Mouse (Mus musculus) limb, embryonic 12.5 days (tissue): ENCODE measurements around the gene Zfp579. TPM values are rescaled to one million over a fixed set of nuclear protein-coding genes. Genes with fewer than 3 reads are reported as not detected.
A peak's percentile ranks its signal among the peaks of the same experiment; 100 is the strongest.

ENCODE experiments used
- ATAC-seq: fragments of 200-750 bp; cut with Nextera tagmentation; 2 replicates; pipeline ENCODE4 v1.8.0; 2017; ENCODE audit warnings: low read depth, moderate TSS enrichment; ENCODE audit not compliant: insufficient number of reproducible peaks, insufficient read depth, low FRiP score, low TSS enrichment
- H3K27ac ChIP-seq: fragments of 300-500 bp; sonication (generic); 2 replicates; pipeline ENCODE4 v1.5.1; 2016; ENCODE audit warnings: mild to moderate bottlenecking, moderate library complexity
- H3K27me3 ChIP-seq: fragments of 300-500 bp; sonication (generic); 2 replicates; pipeline ENCODE4 v1.6.1; 2016; ENCODE audit warnings: mild to moderate bottlenecking, moderate library complexity
- H3K36me3 ChIP-seq: fragments of 300-500 bp; sonication (generic); 2 replicates; pipeline ENCODE4 v1.6.1; 2016; ENCODE audit warnings: mild to moderate bottlenecking, moderate library complexity
- H3K4me1 ChIP-seq: fragments of 300-500 bp; sonication (generic); replicated peaks from 2 replicates; pipeline ENCODE4 v1.6.1; 2016
- H3K4me2 ChIP-seq: fragments of 300-500 bp; sonication (generic); 2 replicates; pipeline ENCODE4 v1.6.1; 2016; ENCODE audit warnings: mild to moderate bottlenecking, moderate library complexity
- H3K4me3 ChIP-seq: fragments of 300-500 bp; sonication (generic); replicated peaks from 2 replicates; pipeline ENCODE4 v1.5.1; 2016; ENCODE audit warnings: mild to moderate bottlenecking
- H3K9ac ChIP-seq: fragments of 300-500 bp; sonication (generic); replicated peaks from 2 replicates; pipeline ENCODE4 v1.6.1; 2016; ENCODE audit warnings: mild to moderate bottlenecking, moderate library complexity
- H3K9me3 ChIP-seq: fragments of 300-500 bp; sonication (generic); 2 replicates; pipeline ENCODE4 v1.6.1; 2016; ENCODE audit warnings: mild to moderate bottlenecking, moderate library complexity
- WGBS: fragments of 180-500 bp; shearing (Covaris S2); methylation state at CpG from one replicate; pipeline ENCODE4 v1.1.7; 2016; 5-methylcytosine and 5-hydroxymethylcytosine counted together
- polyA plus RNA-seq: library from polyadenylated mRNA; unstranded; fragments of >200 nt; fragmentation: Nextera tagmentation; extraction: Ambion mirVana; gene quantifications from 2 replicates; pipeline ENCODE4 v1.2.1, GENCODE M21; 2016

The Zfp579 gene
- polyA plus RNA-seq, 1 experiment from 2014 or later: 34.0 TPM

- H3K27ac ChIP-seq: no peak overlapping the region
- H3K4me1 ChIP-seq: peaks cover 4% of the 10 kb centered on the region; the same call in 1 of the 2 replicates
- peaks cover 8% of the 10 kb centered on the region; the same call in 1 of the 2 replicates for H3K9me3 ChIP-seq
- WGBS: 13% methylated on average over 10 of the region's 10 CpGs
- no peaks in the 10 kb centered on the region for H3K27me3 ChIP-seq
- no peak for ATAC-seq
- H3K4me3 ChIP-seq: no peak overlapping the region
- H3K36me3 ChIP-seq: no peaks in the 10 kb centered on the region
- H3K4me2 ChIP-seq: no peak overlapping the region
- H3K9ac ChIP-seq: no peak overlapping the region
Measured at GRCm38 (mm10) chr7:4953815-4954445, 42.0 kb downstream of the Zfp579 start.

- 84% methylated on average over 19 of the region's 19 CpGs for WGBS
- H3K4me1 ChIP-seq: peaks cover 8% of the 10 kb centered on the region; the same call in 1 of the 2 replicates
- no peak for ATAC-seq
- H3K4me3 ChIP-seq: no peak overlapping the region
- H3K36me3 ChIP-seq: no peaks in the 10 kb centered on the region
- H3K4me2 ChIP-seq: no peak overlapping the region
- no peak overlapping the region for H3K27ac ChIP-seq
- no peaks in the 10 kb centered on the region for H3K27me3 ChIP-seq
- no peak overlapping the region for H3K9ac ChIP-seq
- H3K9me3 ChIP-seq: peaks cover 8% of the 10 kb centered on the region; the same call in 1 of the 2 replicates
Measured at GRCm38 (mm10) chr7:4950561-4951342, 45.2 kb downstream of the Zfp579 start.

GRCm38 (mm10) chr7:4948386-4948785 is 47.6 kb downstream of the Zfp579 start:
- Histone ChIP-seq H3K4me3 (no peak overlapping the region), H3K27ac (no peak overlapping the region), H3K4me2 (no peak overlapping the region), H3K27me3 (no peaks in the 10 kb centered on the region), H3K9ac (no peak overlapping the region), H3K9me3 (peaks cover 4% of the 10 kb centered on the region; the same call in 1 of the 2 replicates), H3K36me3 (no peaks in the 10 kb centered on the region), H3K4me1 (0 out of 2 replicates have a peak, but pooled peaks cover 4% of the 10 kb centered on the region)
- 55% methylated on average over 6 of the region's 6 CpGs for WGBS
- no peak for ATAC-seq

DNA sequence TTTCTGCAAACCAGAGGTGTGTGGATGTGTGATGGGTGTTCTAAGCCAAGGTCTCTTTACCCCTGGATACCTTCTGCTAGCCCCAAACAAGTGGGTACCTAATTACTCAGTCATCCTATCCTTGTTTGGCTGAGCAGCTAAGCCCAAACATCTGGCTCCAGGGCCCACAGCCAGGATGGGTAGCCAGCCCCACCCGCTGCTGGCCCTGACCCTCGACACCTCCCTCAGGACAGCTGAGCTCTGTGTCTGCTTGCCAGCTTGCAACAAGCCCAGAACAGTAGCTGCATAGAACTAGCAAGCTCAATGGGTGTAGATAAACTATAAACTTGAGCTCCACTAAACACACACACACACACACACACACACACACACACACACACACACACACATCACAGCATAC is 48.1 kb downstream of the Zfp579 start:
- Histone ChIP-seq H3K4me1 (0 out of 2 replicates have a peak, but pooled peaks cover 4% of the 10 kb centered on the region), H3K9me3 (peaks cover 4% of the 10 kb centered on the region; the same call in 1 of the 2 replicates), H3K27ac (no peak overlapping the region), H3K4me2 (no peak overlapping the region), H3K4me3 (no peak overlapping the region), H3K36me3 (no peaks in the 10 kb centered on the region), H3K27me3 (no peaks in the 10 kb centered on the region), H3K9ac (no peak overlapping the region)
- WGBS: 12% methylated on average over 2 of the region's 2 CpGs
- no peak for ATAC-seq

DNA sequence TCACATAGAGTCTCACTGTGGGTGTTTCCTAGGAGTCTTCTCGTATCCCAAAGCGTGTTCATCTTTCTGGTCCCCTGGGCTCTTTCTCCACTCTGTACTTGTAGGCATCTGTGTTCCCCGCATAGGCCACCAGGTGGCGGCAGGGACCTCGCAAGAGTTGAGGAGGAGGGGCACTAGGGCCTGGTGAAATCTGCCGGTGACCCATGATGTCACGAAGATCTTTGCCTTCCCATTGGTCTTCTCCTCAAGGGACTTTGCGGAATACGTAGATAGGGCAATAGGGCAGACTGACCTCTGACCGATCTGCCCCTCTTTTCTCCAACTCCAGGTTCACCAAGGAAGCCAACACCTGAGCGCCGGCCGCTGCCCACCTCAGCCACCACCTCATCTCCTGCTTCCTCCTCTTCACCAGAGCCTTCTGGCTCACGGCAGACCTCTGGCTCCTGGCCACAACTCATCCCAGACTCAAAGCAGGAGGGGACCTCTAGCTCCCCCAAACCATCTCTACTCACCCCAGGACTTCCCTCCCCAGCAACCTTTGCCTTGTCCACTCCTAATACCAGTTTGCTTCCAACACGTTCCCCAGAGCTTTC is 52.6 kb downstream of the Zfp579 start:
- H3K27ac ChIP-seq: no peak overlapping the region
- peak; percentile 57 for ATAC-seq
- H3K27me3 ChIP-seq: no peaks in the 10 kb centered on the region
- H3K36me3 ChIP-seq: no peaks in the 10 kb centered on the region
- WGBS: 15% methylated on average over 15 of the region's 15 CpGs
- H3K9me3 ChIP-seq: no peaks in the 10 kb centered on the region
- H3K4me3 ChIP-seq: peak overlapping the region; percentile 29
- no peak overlapping the region for H3K9ac ChIP-seq
- peak overlapping the region; percentile 50 for H3K4me2 ChIP-seq
- H3K4me1 ChIP-seq: 0 out of 2 replicates have a peak, but pooled peaks cover 4% of the 10 kb centered on the region

GRCm38 (mm10) chr7:4942673-4943072 is 53.3 kb downstream of the Zfp579 start:
- Histone ChIP-seq H3K4me3 (no peak overlapping the region), H3K9me3 (no peaks in the 10 kb centered on the region), H3K9ac (no peak overlapping the region), H3K36me3 (no peaks in the 10 kb centered on the region), H3K4me1 (0 out of 2 replicates have a peak, but pooled peaks cover 2% of the 10 kb centered on the region), H3K27ac (no peak overlapping the region), H3K27me3 (no peaks in the 10 kb centered on the region), H3K4me2 (no peak overlapping the region)
- WGBS: 52% methylated on average over 5 of the region's 5 CpGs
- ATAC-seq: no peak

- ATAC-seq: no peak
- 21% methylated on average over 9 of the region's 9 CpGs for WGBS
- Histone ChIP-seq H3K4me2 (no peak overlapping the region), H3K9me3 (no peaks in the 10 kb centered on the region), H3K4me1 (no peaks in the 10 kb centered on the region), H3K27ac (no peak overlapping the region), H3K27me3 (no peaks in the 10 kb centered on the region), H3K36me3 (no peaks in the 10 kb centered on the region), H3K9ac (no peak overlapping the region), H3K4me3 (no peak overlapping the region)
Measured at GRCm38 (mm10) chr7:4940068-4940479, 55.9 kb downstream of the Zfp579 start.

DNA sequence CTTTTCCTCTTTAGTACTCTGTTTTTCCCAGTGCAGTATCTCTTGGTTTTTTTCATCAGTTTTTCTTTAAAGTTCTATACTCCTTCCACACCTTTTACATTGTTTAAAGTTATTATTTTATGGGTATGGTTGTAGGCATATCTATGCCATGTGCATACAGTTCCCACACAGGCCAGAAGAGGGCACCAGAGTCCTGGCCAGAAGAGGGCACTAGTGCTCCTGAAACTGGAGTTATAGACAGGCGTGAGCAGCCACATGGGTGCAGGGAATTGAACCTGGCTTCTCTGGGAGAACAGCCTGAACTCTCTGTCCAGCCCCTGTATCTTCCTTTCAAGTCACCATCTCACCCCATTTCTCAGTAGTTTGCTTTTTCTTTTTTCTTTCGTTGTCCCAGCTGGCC is 57.5 kb downstream of the Zfp579 start:
- Histone ChIP-seq H3K9me3 (peaks cover 6% of the 10 kb centered on the region), H3K9ac (no peak overlapping the region), H3K36me3 (no peaks in the 10 kb centered on the region), H3K4me1 (no peaks in the 10 kb centered on the region), H3K4me3 (no peak overlapping the region), H3K27me3 (no peaks in the 10 kb centered on the region), H3K27ac (no peak overlapping the region), H3K4me2 (no peak overlapping the region)
- no peak for ATAC-seq
- 49% methylated on average over 2 of the region's 2 CpGs for WGBS

GRCm38 (mm10) chr7:4937392-4937791 is 58.6 kb downstream of the Zfp579 start:
- H3K4me1 ChIP-seq: no peaks in the 10 kb centered on the region
- H3K9me3 ChIP-seq: peaks cover 6% of the 10 kb centered on the region
- WGBS: 71% methylated on average over 11 of the region's 11 CpGs
- no peak overlapping the region for H3K9ac ChIP-seq
- no peak overlapping the region for H3K4me2 ChIP-seq
- no peaks in the 10 kb centered on the region for H3K27me3 ChIP-seq
- H3K4me3 ChIP-seq: no peak overlapping the region
- ATAC-seq: no peak
- H3K27ac ChIP-seq: no peak overlapping the region
- no peaks in the 10 kb centered on the region for H3K36me3 ChIP-seq

DNA sequence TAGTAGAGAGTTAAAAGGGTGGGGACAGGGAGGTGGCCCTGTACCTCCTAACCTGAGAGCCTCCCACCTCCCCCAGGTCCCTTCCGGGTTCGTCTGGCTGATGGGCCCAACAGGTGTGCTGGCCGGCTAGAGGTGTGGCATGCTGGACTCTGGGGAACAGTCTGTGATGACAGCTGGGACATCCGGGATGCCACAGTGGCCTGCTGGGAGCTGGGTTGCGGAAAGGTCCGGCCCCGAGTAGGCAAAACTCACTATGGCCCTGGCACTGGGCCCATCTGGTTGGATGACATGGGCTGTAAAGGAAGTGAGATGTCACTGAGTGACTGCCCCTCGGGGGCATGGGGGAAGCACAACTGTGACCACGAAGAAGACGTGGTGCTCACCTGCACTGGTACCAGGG is 59.1 kb downstream of the Zfp579 start:
- Histone ChIP-seq H3K4me2 (no peak overlapping the region), H3K27me3 (no peaks in the 10 kb centered on the region), H3K9ac (no peak overlapping the region), H3K36me3 (no peaks in the 10 kb centered on the region), H3K4me1 (no peaks in the 10 kb centered on the region), H3K4me3 (no peak overlapping the region), H3K27ac (no peak overlapping the region), H3K9me3 (peaks cover 6% of the 10 kb centered on the region)
- 0 out of 2 replicates have a peak, but pooled peaks have one; percentile 7 for ATAC-seq
- 79% methylated on average over 10 of the region's 10 CpGs for WGBS

DNA sequence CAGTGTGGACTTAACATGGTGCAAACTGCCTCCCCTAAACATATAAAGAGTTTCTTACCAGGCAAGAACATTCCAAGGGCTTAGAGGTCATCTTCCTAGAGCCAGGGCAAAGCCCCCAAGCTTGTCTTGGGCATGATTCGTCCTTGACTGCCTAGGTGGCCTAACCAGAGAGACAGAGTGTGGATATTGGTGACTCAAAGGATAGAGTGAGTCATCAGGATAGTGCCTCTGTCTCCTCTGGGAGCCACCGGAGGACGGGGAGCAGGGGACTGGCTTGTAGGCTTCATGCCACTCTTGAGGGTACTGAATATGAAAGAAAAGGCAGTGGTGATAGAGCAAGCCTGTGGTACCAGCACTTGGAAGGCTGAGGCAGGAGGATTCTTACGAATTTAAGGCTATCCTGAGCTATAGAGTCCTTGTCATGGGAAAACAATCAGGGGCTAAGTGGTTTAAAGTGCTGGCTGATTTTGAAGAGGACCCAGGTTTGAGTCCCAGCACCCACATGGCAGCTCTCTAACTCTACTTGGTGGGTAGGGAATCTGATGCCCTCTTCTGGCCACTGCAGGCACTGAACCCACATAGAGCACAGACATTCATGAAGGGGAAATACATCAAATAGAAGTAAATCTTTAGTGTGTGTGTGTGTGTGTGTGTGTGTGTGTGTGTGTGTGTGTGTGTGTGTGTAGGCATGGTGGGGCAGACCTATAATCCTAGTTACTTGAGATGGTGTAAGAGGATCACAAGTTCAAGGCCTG is 61.6 kb downstream of the Zfp579 start:
- H3K36me3 ChIP-seq: no peaks in the 10 kb centered on the region
- no peaks in the 10 kb centered on the region for H3K27me3 ChIP-seq
- H3K4me3 ChIP-seq: no peak overlapping the region
- H3K27ac ChIP-seq: no peak overlapping the region
- H3K9ac ChIP-seq: no peak overlapping the region
- H3K9me3 ChIP-seq: peaks cover 6% of the 10 kb centered on the region
- no peak overlapping the region for H3K4me2 ChIP-seq
- H3K4me1 ChIP-seq: no peaks in the 10 kb centered on the region
- no peak for ATAC-seq
- 88% methylated on average over 4 of the region's 4 CpGs for WGBS
